Mouse (Mus musculus) small intestine, adult 2 months (tissue): ENCODE results near the gene Rbfox1.

ENCODE experiments used
- CTCF ChIP-seq: fragments of 200-500 bp; IDR thresholded peaks from 2 replicates; pipeline ENCODE4 v1.5.1; 2012; ENCODE audit warnings: low read depth, mild to moderate bottlenecking, control low read depth, inconsistent platforms, low read length, moderate library complexity, mixed read lengths; ENCODE audit not compliant: insufficient replicate concordance, insufficient read length; ENCODE audit errors: extremely low read depth
- POLR2A ChIP-seq: fragments of 200-500 bp; IDR thresholded peaks from 2 replicates; pipeline ENCODE4 v1.6.1; 2012; ENCODE audit warnings: low read depth, mild to moderate bottlenecking, control low read depth, inconsistent platforms, low read length, moderate library complexity

DNA sequence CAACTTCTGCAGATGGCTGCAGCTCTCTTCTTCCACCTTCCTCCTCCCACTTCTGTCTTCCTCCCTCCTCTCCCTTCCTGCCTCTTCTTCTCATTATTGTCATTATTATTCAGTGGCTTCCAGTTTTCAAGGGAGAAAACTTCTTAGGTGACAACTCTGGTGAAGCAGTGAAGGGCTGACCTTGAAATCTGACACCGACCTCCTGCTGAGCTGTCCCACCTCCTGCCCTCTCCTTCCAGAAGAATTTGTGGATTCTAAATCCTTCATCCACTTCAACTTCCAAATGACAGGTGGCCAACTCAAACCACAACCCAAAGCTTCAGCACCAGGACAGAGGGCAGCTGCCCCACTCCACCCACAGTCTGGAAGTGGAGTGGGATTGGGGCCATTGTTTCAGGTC is 134.2 kb downstream of the Rbfox1 start:
- TF ChIP-seq CTCF, result no peak
- TF ChIP-seq POLR2A, result no peak
